Mouse (Mus musculus) neutrophil, adult 5-6 weeks (primary cell): ENCODE measurements around the gene Orc2. TPM values are rescaled to one million over a fixed set of nuclear protein-coding genes. Genes with fewer than 3 reads are reported as not detected.

Experiments used
- ATAC-seq: fragments of 151-379, 151-347 bp; 2 replicates; pipeline ENCODE4 v1.8.0; 2017; ENCODE audit warnings: mild to moderate bottlenecking, moderate TSS enrichment; ENCODE audit not compliant: insufficient number of reproducible peaks, poor library complexity, low FRiP score, severe bottlenecking; ENCODE audit errors: extremely low read depth
- total RNA-seq: library from RNA; stranded (forward); fragments of 200-1000 nt; gene quantifications from 2 replicates; pipeline ENCODE4 v1.2.3, GENCODE M21; 2017

Gene Orc2
- total RNA-seq, 1 experiment from 2014 or later: 23.6 TPM

GRCm38 (mm10) chr1:58445143-58445722 is 59.7 kb downstream of the Orc2 start, which contains the start of the genes Nif3l1 and Ppil3:
Nif3l1 (plus strand) TSS chr1:58445151.
Ppil3 (minus strand) TSS chr1:58445486.
- peak; percentile 94 for ATAC-seq

GRCm38 (mm10) chr1:58444691-58445090 is 60.2 kb downstream of the Orc2 start:
- no peak for ATAC-seq

GRCm38 (mm10) chr1:58424551-58424950 is 80.4 kb downstream of the Orc2 start:
- ATAC-seq: no peak

- ATAC-seq: peak; percentile 86
Measured at GRCm38 (mm10) chr1:58423371-58424248, 81.3 kb downstream of the Orc2 start, which contains the start of gene Clk1. Clk1 (minus strand) TSS chr1:58424066.

GRCm38 (mm10) chr1:58422879-58423278 is 82.0 kb downstream of the Orc2 start:
- peak; percentile 73 for ATAC-seq

- ATAC-seq: no peak
Measured at GRCm38 (mm10) chr1:58420961-58421360, 83.9 kb downstream of the Orc2 start.

- ATAC-seq: no peak
Measured at GRCm38 (mm10) chr1:58420032-58420431, 84.9 kb downstream of the Orc2 start.

GRCm38 (mm10) chr1:58416048-58416447 is 88.9 kb downstream of the Orc2 start:
- no peak for ATAC-seq

- ATAC-seq: no peak
Measured at GRCm38 (mm10) chr1:58415442-58415841, 89.5 kb downstream of the Orc2 start.

Other genes starting within 250 kb of the Orc2 start
- gene Aox2, start 226.8 kb downstream of the Orc2 start, total RNA-seq: not detected in 2 replicates
- 102 and 104 TPM in 2 replicates for gene Bzw1, start 112.2 kb downstream of the Orc2 start, total RNA-seq
- gene Clk1, start 81.0 kb downstream of the Orc2 start, total RNA-seq: 1,441 and 1,572 TPM in 2 replicates
- 9.5 and 14.1 TPM in 2 replicates for gene Nif3l1, start 60.0 kb downstream of the Orc2 start, total RNA-seq
- 41.0 and 41.4 TPM in 2 replicates for gene Ppil3, start 59.6 kb downstream of the Orc2 start, total RNA-seq
- 12.9 and 22.0 TPM in 2 replicates for gene Fam126b, start 81.2 kb upstream of the Orc2 start, total RNA-seq
- 15.7 and 16.8 TPM in 2 replicates for gene Ndufb3, start 81.3 kb upstream of the Orc2 start, total RNA-seq
- gene Als2cr12, start 190.9 kb upstream of the Orc2 start, total RNA-seq: 0.35 TPM in 1 of 2 replicates, not detected in the other
- 175 and 180 TPM in 2 replicates for gene Cflar, start 206.4 kb upstream of the Orc2 start, total RNA-seq